Mouse (Mus musculus): ENCODE results near the gene Il13. TPM values are rescaled to one million over a fixed set of nuclear protein-coding genes. Genes with fewer than 3 reads are reported as not detected.

Il13 gene
- polyA plus RNA-seq, 1 experiment from 2014 or later: not detected

DNA sequence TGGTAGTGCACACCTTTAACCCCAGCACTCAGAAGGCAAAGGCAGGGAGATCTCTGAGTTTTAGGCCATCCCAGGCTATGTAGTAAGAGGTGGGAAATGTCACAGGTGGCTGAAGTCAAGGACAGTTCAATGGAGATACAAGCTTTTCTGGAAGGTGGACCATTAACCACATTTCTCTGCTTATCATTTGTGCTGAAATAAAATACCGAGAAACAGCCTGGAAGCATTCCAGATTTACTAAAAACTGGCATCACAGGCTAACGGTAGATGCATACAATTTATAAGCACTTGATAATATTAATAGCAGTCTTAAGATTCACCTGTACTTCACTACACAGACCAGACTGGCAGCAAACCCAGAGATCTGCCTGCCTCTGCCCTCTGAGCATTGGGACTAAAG is 17.9 kb upstream of the Il13 start:
- WGBS: 92% methylated on average over 2 of the region's 2 CpGs
- Histone ChIP-seq H3K9ac (replicated peaks) (no peak overlapping the region), H3K27ac (replicated peaks) (no peak overlapping the region), H3K36me3 (peaks cover 17% of the 10 kb centered on the region), H3K9me3 (no peaks in the 10 kb centered on the region), H3K4me2 (replicated peaks) (no peak overlapping the region), H3K27me3 (no peaks in the 10 kb centered on the region), H3K4me1 (no peaks in the 10 kb centered on the region), H3K4me3 (no peak overlapping the region)
- ATAC-seq (replicated peaks): no peak

DNA sequence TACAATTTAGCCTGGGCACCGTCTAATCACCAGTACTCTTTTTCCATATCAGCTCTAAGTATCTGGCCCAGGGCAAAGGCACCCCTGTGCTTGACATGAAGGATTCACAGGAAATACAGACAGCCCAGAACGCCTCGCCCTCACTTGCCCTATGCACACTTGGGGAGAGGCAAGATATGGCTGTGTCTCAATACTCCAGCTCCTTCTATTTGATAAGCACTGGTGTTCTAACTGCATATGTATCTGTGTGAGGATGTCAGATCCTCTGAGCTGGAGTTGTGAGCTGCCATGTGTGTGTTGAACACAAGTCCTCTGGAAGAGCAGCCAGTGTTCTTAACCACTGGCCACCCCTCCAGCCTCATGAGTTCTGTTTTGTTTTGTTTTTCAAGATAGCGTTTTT is 16.9 kb upstream of the Il13 start:
- no peaks in the 10 kb centered on the region for H3K9me3 ChIP-seq
- ATAC-seq (replicated peaks): no peak
- no peak overlapping the region for H3K9ac ChIP-seq (replicated peaks)
- H3K36me3 ChIP-seq: peaks cover 17% of the 10 kb centered on the region
- H3K4me2 ChIP-seq (replicated peaks): no peak overlapping the region
- WGBS: 96% methylated on average over 4 of the region's 4 CpGs
- no peak overlapping the region for H3K4me3 ChIP-seq
- H3K4me1 ChIP-seq: no peaks in the 10 kb centered on the region
- H3K27ac ChIP-seq (replicated peaks): no peak overlapping the region
- H3K27me3 ChIP-seq: no peaks in the 10 kb centered on the region

- WGBS: 70% methylated on average over 5 of the region's 5 CpGs
- Histone ChIP-seq H3K4me1 (no peaks in the 10 kb centered on the region), H3K9ac (replicated peaks) (no peak overlapping the region), H3K9me3 (no peaks in the 10 kb centered on the region), H3K36me3 (no peaks in the 10 kb centered on the region), H3K4me2 (replicated peaks) (no peak overlapping the region), H3K4me3 (no peak overlapping the region), H3K27ac (replicated peaks) (no peak overlapping the region), H3K27me3 (no peaks in the 10 kb centered on the region)
- no peak for ATAC-seq (replicated peaks)
These were observed 9.5 kb upstream of the Il13 start for GRCm38 (mm10) chr11:53644017-53644416.

DNA sequence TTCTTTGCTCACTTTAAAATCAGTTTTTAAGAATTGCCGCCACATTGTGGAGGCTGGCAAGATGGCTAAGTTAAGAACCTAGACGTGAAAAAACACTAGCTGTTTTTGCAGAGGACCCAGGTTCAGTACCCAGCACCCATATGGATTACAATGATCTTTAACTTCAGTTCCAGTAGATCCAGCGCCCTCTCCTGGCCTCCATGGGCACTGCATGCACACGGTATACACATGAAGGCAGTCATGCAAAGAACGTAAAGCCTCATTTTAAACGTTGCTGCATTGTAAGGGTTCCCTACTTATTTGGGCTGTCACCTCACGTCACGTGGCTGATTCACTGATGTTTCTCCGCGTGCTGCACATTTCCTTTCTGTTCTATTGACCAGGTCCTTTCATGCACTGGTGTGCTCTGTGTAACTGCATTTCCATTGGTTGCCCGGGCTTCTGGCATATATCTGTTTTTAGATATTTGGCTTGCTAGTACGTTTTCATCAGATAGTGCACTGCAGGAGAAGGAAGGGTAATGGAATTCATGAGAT is 8.3 kb upstream of the Il13 start:
- Histone ChIP-seq H3K4me3 (no peak overlapping the region), H3K27ac (replicated peaks) (no peak overlapping the region), H3K36me3 (no peaks in the 10 kb centered on the region), H3K27me3 (no peaks in the 10 kb centered on the region), H3K9ac (replicated peaks) (no peak overlapping the region), H3K4me1 (no peaks in the 10 kb centered on the region), H3K4me2 (replicated peaks) (no peak overlapping the region), H3K9me3 (no peaks in the 10 kb centered on the region)
- no peak for ATAC-seq (replicated peaks)
- 78% methylated on average over 12 of the region's 12 CpGs for WGBS

- no peaks in the 10 kb centered on the region for H3K9me3 ChIP-seq
- 83% methylated on average over 10 of the region's 10 CpGs for WGBS
- H3K4me3 ChIP-seq: no peak overlapping the region
- H3K27ac ChIP-seq (replicated peaks): no peak overlapping the region
- peaks cover 7% of the 10 kb centered on the region for H3K4me1 ChIP-seq
- H3K9ac ChIP-seq (replicated peaks): no peak overlapping the region
- peaks cover 5% of the 10 kb centered on the region; the same call in 1 of the 2 replicates for H3K27me3 ChIP-seq
- ATAC-seq (replicated peaks): no peak
- H3K36me3 ChIP-seq: no peaks in the 10 kb centered on the region
- no peak overlapping the region for H3K4me2 ChIP-seq (replicated peaks)
These were observed 3.3 kb upstream of the Il13 start for GRCm38 (mm10) chr11:53637803-53638260.

- Histone ChIP-seq H3K4me3 (no peak overlapping the region), H3K9me3 (no peaks in the 10 kb centered on the region), H3K4me2 (replicated peaks) (no peak overlapping the region), H3K36me3 (no peaks in the 10 kb centered on the region), H3K27ac (replicated peaks) (no peak overlapping the region), H3K4me1 (peaks cover 7% of the 10 kb centered on the region), H3K9ac (replicated peaks) (no peak overlapping the region), H3K27me3 (peaks cover 5% of the 10 kb centered on the region; the same call in 1 of the 2 replicates)
- WGBS: 23% methylated on average over 21 of the region's 21 CpGs
- no peak for ATAC-seq (replicated peaks)
These were observed 2.7 kb upstream of the Il13 start for GRCm38 (mm10) chr11:53637046-53637802.

GRCm38 (mm10) chr11:53636183-53636646 is 1.7 kb upstream of the Il13 start:
- Histone ChIP-seq H3K9ac (replicated peaks) (peak overlapping the region; percentile 49), H3K4me3 (peak overlapping the region; percentile 33), H3K36me3 (no peaks in the 10 kb centered on the region), H3K27ac (replicated peaks) (no peak overlapping the region), H3K9me3 (no peaks in the 10 kb centered on the region), H3K4me1 (peaks cover 7% of the 10 kb centered on the region), H3K4me2 (replicated peaks) (peak overlapping the region; percentile 63), H3K27me3 (peaks cover 5% of the 10 kb centered on the region; the same call in 1 of the 2 replicates)
- ATAC-seq (replicated peaks): no peak
- WGBS: 4% methylated on average over 39 of the region's 40 CpGs

DNA sequence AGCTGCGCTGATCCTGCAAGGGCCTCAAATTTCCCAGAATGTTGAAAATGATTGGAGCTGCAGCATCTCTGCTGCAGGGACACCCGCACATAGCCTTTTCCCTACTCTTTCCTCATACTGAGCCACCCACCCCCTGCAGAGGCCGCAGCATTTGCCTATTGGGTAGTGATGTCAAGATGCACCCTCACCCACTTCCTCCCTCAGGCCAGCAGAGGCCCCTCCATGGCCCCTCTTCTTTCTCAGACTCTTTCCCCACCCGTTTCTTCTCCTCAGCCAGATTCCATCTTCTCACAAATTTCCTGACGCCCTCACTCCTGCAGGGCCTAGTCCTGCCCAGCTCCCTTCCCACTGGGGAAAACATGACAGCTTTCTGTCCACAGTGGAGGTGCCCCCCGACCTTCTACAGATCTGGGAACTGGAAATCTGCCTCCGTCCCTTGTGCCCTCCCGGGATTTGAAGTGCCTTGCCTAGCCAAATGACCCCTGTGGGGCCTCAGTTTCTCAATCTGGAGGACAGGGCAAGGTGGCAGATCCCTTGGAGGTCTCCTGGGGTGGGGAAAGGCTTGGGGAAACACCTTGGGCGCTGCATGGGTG is 1.2 kb upstream of the Il13 start:
- no peak for ATAC-seq (replicated peaks)
- Histone ChIP-seq H3K4me3 (peak overlapping the region; percentile 33), H3K27me3 (peaks cover 5% of the 10 kb centered on the region; the same call in 1 of the 2 replicates), H3K9ac (replicated peaks) (peak overlapping the region; percentile 49; the same call in 1 of the 2 replicates), H3K4me2 (replicated peaks) (peak overlapping the region; percentile 63), H3K27ac (replicated peaks) (no peak overlapping the region), H3K36me3 (no peaks in the 10 kb centered on the region), H3K9me3 (no peaks in the 10 kb centered on the region), H3K4me1 (peaks cover 7% of the 10 kb centered on the region)
- 46% methylated on average over 9 of the region's 9 CpGs for WGBS

DNA sequence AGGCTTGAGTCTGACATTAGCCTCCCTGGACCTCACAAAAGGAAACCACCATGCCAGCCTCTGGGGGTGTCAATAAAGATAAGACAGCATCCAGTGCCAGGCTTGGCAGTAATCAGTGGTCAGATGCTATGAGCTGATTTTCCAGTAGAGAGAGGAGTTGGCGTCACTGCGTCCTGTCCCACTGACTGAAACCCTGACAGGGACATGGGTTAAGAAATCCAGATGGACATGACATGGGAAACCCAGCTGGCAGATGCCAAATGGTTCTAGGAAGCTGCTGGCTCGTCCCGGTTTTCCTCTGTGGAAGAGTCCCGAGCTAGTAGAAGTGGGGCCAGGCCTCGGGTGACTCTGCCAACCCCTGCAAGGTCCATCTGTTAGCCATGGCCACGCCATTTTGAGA is 858 bp downstream of the Il13 start:
- H3K36me3 ChIP-seq: no peaks in the 10 kb centered on the region
- peaks cover 5% of the 10 kb centered on the region; the same call in 1 of the 2 replicates for H3K27me3 ChIP-seq
- H3K4me3 ChIP-seq: no peak overlapping the region
- H3K4me2 ChIP-seq (replicated peaks): no peak overlapping the region
- no peaks in the 10 kb centered on the region for H3K9me3 ChIP-seq
- WGBS: 85% methylated on average over 7 of the region's 7 CpGs
- no peak for ATAC-seq (replicated peaks)
- H3K9ac ChIP-seq (replicated peaks): no peak overlapping the region
- no peak overlapping the region for H3K27ac ChIP-seq (replicated peaks)
- H3K4me1 ChIP-seq: peaks cover 7% of the 10 kb centered on the region

DNA sequence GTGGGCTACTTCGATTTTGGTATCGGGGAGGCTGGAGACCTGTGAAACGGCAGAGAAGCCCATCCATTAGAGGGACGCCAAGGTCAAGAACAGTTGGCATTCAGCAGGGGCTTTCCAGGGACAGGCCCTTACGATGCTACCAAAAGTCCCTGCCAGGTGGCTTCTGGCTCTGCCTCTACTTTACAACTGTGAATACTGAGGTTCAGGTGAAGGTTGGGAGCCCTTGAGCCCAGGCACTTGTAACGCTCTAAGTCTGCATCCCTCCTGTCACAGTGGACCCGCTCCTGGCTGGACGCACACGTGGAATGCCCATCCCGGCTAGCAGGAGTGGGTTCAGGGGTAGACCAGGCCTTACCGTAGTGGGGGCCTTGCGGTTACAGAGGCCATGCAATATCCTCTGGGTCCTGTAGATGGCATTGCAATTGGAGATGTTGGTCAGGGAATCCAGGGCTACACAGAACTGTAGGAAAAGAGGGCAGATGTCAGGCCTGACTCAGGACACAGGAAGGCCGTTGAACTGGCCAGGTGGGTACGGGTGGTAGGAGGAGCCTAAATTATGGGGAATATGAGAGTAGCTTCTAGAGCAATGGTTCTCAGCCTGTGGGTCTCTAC is 2.3 kb downstream of the Il13 start:
- Histone ChIP-seq H3K9ac (replicated peaks) (no peak overlapping the region), H3K36me3 (no peaks in the 10 kb centered on the region), H3K27me3 (peaks cover 5% of the 10 kb centered on the region; the same call in 1 of the 2 replicates), H3K4me3 (no peak overlapping the region), H3K4me2 (replicated peaks) (no peak overlapping the region), H3K9me3 (no peaks in the 10 kb centered on the region), H3K27ac (replicated peaks) (no peak overlapping the region), H3K4me1 (peaks cover 7% of the 10 kb centered on the region)
- 71% methylated on average over 14 of the region's 14 CpGs for WGBS
- ATAC-seq (replicated peaks): no peak

GRCm38 (mm10) chr11:53627859-53628258 is 6.6 kb downstream of the Il13 start:
- H3K9me3 ChIP-seq: no peaks in the 10 kb centered on the region
- no peak overlapping the region for H3K9ac ChIP-seq (replicated peaks)
- no peaks in the 10 kb centered on the region for H3K36me3 ChIP-seq
- peak; percentile 63 for ATAC-seq (replicated peaks)
- no peaks in the 10 kb centered on the region for H3K4me1 ChIP-seq
- H3K27ac ChIP-seq (replicated peaks): no peak overlapping the region
- H3K4me2 ChIP-seq (replicated peaks): no peak overlapping the region
- no peaks in the 10 kb centered on the region for H3K27me3 ChIP-seq
- H3K4me3 ChIP-seq: no peak overlapping the region
- 13% methylated on average over 1 of the region's 1 CpGs for WGBS

DNA sequence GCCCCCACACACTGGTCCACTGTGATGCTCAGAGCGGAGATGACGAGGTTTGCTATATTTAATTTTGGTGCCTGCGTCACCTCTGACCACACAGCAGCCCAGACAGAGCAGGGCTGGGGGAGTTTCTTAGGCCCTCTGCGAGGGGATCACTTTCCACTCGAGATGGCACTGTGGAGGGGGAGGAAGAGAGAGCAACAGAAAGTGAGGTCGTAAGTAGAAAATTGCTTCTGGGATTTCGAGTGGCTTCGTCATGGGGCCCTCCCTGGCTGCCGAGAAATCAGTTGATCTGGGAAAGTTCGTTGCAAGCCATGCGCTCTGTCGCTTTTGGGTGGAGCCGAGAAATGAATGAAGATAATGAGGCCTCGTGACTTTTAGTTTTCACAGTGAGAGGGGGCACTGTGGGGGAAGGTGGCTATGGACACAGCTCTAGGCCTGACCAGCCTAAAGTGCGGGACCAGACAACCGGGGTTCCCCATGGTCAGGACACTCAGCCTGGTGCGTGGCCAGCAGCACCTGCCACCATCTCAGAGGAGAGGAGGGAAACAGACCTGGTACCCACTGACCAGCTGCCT is 7.6 kb downstream of the Il13 start:
- no peaks in the 10 kb centered on the region for H3K36me3 ChIP-seq
- no peaks in the 10 kb centered on the region for H3K4me1 ChIP-seq
- no peaks in the 10 kb centered on the region for H3K9me3 ChIP-seq
- no peak overlapping the region for H3K4me2 ChIP-seq (replicated peaks)
- no peak for ATAC-seq (replicated peaks)
- WGBS: 68% methylated on average over 17 of the region's 17 CpGs
- H3K27ac ChIP-seq (replicated peaks): no peak overlapping the region
- H3K4me3 ChIP-seq: no peak overlapping the region
- H3K9ac ChIP-seq (replicated peaks): no peak overlapping the region
- no peaks in the 10 kb centered on the region for H3K27me3 ChIP-seq
